Mouse (Mus musculus) embryonic facial prominence, embryonic 12.5 days (tissue): ENCODE data around the gene Gnpnat1. TPM values are rescaled to one million over a fixed set of nuclear protein-coding genes. Genes with fewer than 3 reads are reported as not detected.
"Not testable (repeated sequence)": the region's sequence is repeated elsewhere in the genome, so short reads cannot be mapped to it uniquely, and the experiment has no call there.

ENCODE experiments used
- ATAC-seq: fragments of 200-750 bp; cut with Nextera tagmentation; 2 replicates; pipeline ENCODE4 v1.8.0; 2017; ENCODE audit not compliant: insufficient number of reproducible peaks, insufficient read depth, low FRiP score, low TSS enrichment
- H3K27ac ChIP-seq: fragments of 300-500 bp; sonication (generic); 2 replicates; pipeline ENCODE4 v1.5.1; 2016; ENCODE audit warnings: mild to moderate bottlenecking
- H3K27me3 ChIP-seq: fragments of 300-500 bp; sonication (generic); 2 replicates; pipeline ENCODE4 v1.6.1; 2016; ENCODE audit warnings: mild to moderate bottlenecking, moderate library complexity
- H3K36me3 ChIP-seq: fragments of 300-500 bp; sonication (generic); 2 replicates; pipeline ENCODE4 v1.6.1; 2016; ENCODE audit warnings: mild to moderate bottlenecking
- H3K4me1 ChIP-seq: fragments of 300-500 bp; sonication (generic); 2 replicates; pipeline ENCODE4 v1.6.1; 2016
- H3K4me2 ChIP-seq: fragments of 300-500 bp; sonication (generic); replicated peaks from 2 replicates; pipeline ENCODE4 v1.6.1; 2016; ENCODE audit warnings: mild to moderate bottlenecking, moderate library complexity
- H3K4me3 ChIP-seq: fragments of 300-500 bp; sonication (generic); 2 replicates; pipeline ENCODE4 v1.5.1; 2016; ENCODE audit warnings: mild to moderate bottlenecking
- H3K9ac ChIP-seq: fragments of 300-500 bp; sonication (generic); 2 replicates; pipeline ENCODE4 v1.6.1; 2016; ENCODE audit warnings: mild to moderate bottlenecking, moderate library complexity
- H3K9me3 ChIP-seq: fragments of 300-500 bp; sonication (generic); 2 replicates; pipeline ENCODE4 v1.6.1; 2016; ENCODE audit warnings: mild to moderate bottlenecking, moderate library complexity
- WGBS: fragments of 180-500 bp; shearing (Covaris S2); methylation state at CpG from one replicate; pipeline ENCODE4 v1.1.7; 2016; 5-methylcytosine and 5-hydroxymethylcytosine counted together
- polyA plus RNA-seq: library from polyadenylated mRNA; unstranded; fragments of >200 nt; fragmentation: Nextera tagmentation; extraction: Ambion mirVana; gene quantifications from 2 replicates; pipeline ENCODE4 v1.2.1, GENCODE M21; 2016

The Gnpnat1 gene
- polyA plus RNA-seq, result 37.8 and 45.0 TPM in 2 replicates

DNA sequence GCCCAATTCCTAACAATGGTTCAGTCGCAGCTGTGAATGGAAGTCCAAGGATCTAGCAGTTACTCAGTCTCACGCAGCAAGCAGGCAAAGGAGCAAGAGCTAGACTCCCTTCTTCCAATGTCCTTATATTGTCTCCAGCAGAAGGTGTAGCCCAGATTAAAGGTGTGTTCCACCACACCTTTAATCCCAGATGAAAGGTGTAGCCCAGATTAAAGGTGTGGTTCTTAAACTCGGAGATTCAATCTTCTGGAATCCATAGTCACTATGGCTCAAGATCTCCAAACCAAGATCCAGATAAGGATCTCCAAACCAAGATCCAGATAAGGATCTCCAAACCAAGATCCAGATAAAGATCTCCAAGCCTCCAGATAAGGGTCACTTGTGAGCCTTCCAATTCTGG lies at the start of gene Gnpnat1:
Gene Gnpnat1 (minus strand): TSS at position 101 of the 400 bp plus-strand sequence.
- H3K9ac ChIP-seq, H3K27me3 ChIP-seq, H3K4me1 ChIP-seq, ATAC-seq, H3K36me3 ChIP-seq, H3K4me3 ChIP-seq, H3K9me3 ChIP-seq, H3K4me2 ChIP-seq, H3K27ac ChIP-seq: not testable (repeated sequence)
- WGBS, result 92% methylated on average over 2 of the region's 3 CpGs

- Histone ChIP-seq H3K9ac (no peak overlapping the region), H3K4me1 (peaks cover 36% of the 10 kb centered on the region), H3K9me3 (no peaks in the 10 kb centered on the region), H3K4me3 (no peak overlapping the region), H3K36me3 (peaks cover 10% of the 10 kb centered on the region; the same call in 1 of the 2 replicates), H3K27ac (no peak overlapping the region), H3K27me3 (no peaks in the 10 kb centered on the region), H3K4me2 (no peak overlapping the region)
- WGBS, result 59% methylated on average over 5 of the region's 5 CpGs
- ATAC-seq, result no peak
These were observed 49.0 kb upstream of the Gnpnat1 start for GRCm38 (mm10) chr14:45453538-45454233.

DNA sequence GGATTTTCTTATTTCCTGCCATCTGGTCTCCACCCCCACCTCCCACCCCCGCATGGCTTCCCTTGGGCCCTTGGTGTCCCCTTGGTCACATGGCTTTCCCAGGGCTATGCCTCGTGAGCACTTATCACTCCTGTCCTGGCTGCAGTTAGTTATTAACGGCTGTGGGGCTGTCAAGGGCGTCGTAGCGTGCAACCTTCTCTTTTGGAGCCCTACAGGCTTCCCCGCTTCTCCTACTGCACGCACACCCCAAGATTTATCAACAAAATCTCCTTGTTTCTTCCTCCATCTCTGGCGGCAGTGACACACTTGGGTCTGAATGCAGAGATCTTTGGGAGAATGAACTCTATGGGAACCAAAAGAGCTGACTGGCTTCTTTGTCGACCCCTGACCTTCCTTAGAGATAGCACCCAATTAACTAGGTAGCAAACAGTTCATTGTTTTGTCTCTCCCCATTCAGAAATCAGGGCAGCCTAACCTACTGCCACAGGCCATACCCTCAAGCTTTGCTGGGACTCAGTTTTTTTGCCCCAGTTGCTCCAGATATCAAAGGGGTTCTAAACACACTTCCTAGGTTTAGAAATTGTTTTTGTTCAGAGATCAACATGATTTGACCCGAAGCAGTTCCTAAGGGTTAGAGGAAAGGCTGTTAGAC lies 48.3 kb upstream of the Gnpnat1 start:
- Histone ChIP-seq H3K4me3 (no peak overlapping the region), H3K4me1 (peaks cover 36% of the 10 kb centered on the region), H3K36me3 (0 out of 2 replicates have a peak, but pooled peaks cover 3% of the 10 kb centered on the region), H3K4me2 (no peak overlapping the region), H3K9ac (no peak overlapping the region), H3K27me3 (no peaks in the 10 kb centered on the region), H3K27ac (no peak overlapping the region), H3K9me3 (no peaks in the 10 kb centered on the region)
- WGBS, result 28% methylated on average over 11 of the region's 11 CpGs
- no peak for ATAC-seq

DNA sequence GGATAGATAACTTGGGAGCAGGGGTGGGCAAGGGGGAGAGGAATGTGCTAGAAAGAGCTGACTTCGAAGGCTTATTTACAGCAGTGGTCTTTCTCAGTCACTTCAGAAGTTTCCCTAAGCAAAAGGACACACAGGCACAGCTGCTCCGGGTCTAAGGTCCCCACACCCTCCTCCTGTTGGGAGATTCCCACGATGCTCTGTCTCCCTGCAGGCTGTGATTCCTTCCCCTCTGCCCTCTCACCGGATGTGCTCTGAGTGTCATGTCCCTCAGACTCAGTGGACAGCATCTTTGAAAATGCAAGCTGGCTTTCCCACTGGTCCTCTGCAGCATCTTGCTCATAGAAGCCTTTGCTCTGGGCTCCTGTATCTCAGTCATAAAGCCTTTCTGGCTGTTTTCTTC lies 47.4 kb upstream of the Gnpnat1 start:
- Histone ChIP-seq H3K27ac (no peak overlapping the region), H3K4me1 (peaks cover 36% of the 10 kb centered on the region), H3K36me3 (no peaks in the 10 kb centered on the region), H3K4me2 (no peak overlapping the region), H3K4me3 (no peak overlapping the region), H3K27me3 (no peaks in the 10 kb centered on the region), H3K9ac (no peak overlapping the region), H3K9me3 (no peaks in the 10 kb centered on the region)
- no peak for ATAC-seq
- 39% methylated on average over 4 of the region's 4 CpGs for WGBS

GRCm38 (mm10) chr14:45451090-45451489 lies 46.4 kb upstream of the Gnpnat1 start:
- no peak for ATAC-seq
- H3K4me3 ChIP-seq, result no peak overlapping the region
- peaks cover 28% of the 10 kb centered on the region for H3K4me1 ChIP-seq
- H3K27me3 ChIP-seq, result no peaks in the 10 kb centered on the region
- H3K27ac ChIP-seq, result no peak overlapping the region
- WGBS, result 15% methylated on average over 2 of the region's 2 CpGs
- no peak overlapping the region for H3K4me2 ChIP-seq
- no peak overlapping the region for H3K9ac ChIP-seq
- H3K9me3 ChIP-seq, result no peaks in the 10 kb centered on the region
- H3K36me3 ChIP-seq, result no peaks in the 10 kb centered on the region

DNA sequence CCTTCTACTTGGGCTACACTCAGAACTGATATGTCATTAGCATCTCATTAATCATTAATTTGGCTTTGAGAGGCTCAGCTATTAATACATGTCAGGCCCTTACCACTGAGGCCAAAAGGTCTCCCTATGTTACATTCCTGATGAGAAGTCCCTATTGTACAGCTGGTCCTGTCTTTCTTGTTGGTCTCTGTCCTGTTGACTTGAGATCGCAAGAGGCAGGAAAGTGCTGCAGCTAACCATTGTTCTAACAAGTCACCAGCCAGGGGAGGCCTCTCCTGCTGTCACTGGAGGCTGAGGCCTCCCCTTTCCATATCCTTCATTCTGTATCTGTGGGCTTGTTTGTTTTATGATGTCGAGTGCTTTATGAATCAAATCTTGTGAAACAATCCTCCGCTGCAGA lies 42.1 kb upstream of the Gnpnat1 start:
- peaks cover 5% of the 10 kb centered on the region for H3K4me1 ChIP-seq
- no peak overlapping the region for H3K4me2 ChIP-seq
- no peak overlapping the region for H3K9ac ChIP-seq
- WGBS, result 76% methylated on average over 3 of the region's 3 CpGs
- H3K27me3 ChIP-seq, result no peaks in the 10 kb centered on the region
- H3K36me3 ChIP-seq, result no peaks in the 10 kb centered on the region
- H3K27ac ChIP-seq, result no peak overlapping the region
- no peak overlapping the region for H3K4me3 ChIP-seq
- H3K9me3 ChIP-seq, result no peaks in the 10 kb centered on the region
- ATAC-seq, result no peak

DNA sequence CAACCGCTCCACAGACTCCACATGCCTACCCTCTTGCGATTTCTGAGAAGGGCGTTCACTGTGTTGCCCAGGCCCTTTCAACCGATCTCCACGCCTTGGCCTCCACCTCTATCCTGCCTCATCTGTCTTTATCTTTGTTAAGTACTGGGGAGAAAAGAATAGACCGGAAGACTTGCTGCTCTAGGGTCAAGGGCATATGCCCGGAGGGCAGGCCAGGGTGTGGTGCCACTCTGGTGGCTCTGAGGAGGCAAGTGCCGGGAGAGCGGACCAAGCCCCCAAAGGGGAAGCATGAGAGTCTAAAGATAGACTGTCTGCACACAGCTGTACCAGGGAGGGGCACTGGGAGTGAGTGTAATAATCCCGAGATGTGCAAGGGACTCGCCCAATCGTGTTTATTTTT lies 40.7 kb upstream of the Gnpnat1 start:
- no peaks in the 10 kb centered on the region for H3K9me3 ChIP-seq

DNA sequence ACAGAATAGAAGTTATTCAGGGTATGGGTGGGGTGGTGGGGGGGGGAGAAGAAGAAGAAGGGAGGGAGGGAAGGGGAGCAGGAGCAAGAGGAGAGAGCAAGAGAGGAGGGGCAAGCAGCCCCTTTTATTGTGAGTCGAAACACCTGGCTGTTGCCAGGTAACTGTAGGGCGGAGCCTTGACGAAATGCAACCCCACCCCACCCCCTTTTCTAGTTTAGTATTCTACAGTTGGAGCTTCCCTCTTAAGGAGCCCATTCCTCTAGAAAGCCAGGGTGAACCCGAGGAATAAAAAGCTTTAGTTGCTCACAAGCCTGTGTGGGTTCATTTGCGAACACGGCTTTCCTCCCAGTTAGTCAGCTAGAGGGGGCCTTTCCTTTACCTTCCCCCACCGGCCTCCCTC lies 40.2 kb upstream of the Gnpnat1 start:
- Histone ChIP-seq H3K9me3 (no peaks in the 10 kb centered on the region), H3K4me1 (peaks cover 10% of the 10 kb centered on the region), H3K4me2 (no peak overlapping the region), H3K9ac (no peak overlapping the region), H3K4me3 (no peak overlapping the region), H3K27ac (no peak overlapping the region), H3K27me3 (no peaks in the 10 kb centered on the region), H3K36me3 (no peaks in the 10 kb centered on the region)
- ATAC-seq, result no peak
- WGBS, result 49% methylated on average over 7 of the region's 7 CpGs

More for the DNA sequence above, 40.7 kb upstream of the Gnpnat1 start:
- no peaks in the 10 kb centered on the region for H3K27me3 ChIP-seq
- H3K27ac ChIP-seq, result no peak overlapping the region
- ATAC-seq, result no peak
- no peaks in the 10 kb centered on the region for H3K36me3 ChIP-seq
- H3K9ac ChIP-seq, result no peak overlapping the region
- no peak overlapping the region for H3K4me3 ChIP-seq
- 42% methylated on average over 12 of the region's 12 CpGs for WGBS
- H3K4me1 ChIP-seq, result peaks cover 10% of the 10 kb centered on the region
- H3K4me2 ChIP-seq, result no peak overlapping the region

DNA sequence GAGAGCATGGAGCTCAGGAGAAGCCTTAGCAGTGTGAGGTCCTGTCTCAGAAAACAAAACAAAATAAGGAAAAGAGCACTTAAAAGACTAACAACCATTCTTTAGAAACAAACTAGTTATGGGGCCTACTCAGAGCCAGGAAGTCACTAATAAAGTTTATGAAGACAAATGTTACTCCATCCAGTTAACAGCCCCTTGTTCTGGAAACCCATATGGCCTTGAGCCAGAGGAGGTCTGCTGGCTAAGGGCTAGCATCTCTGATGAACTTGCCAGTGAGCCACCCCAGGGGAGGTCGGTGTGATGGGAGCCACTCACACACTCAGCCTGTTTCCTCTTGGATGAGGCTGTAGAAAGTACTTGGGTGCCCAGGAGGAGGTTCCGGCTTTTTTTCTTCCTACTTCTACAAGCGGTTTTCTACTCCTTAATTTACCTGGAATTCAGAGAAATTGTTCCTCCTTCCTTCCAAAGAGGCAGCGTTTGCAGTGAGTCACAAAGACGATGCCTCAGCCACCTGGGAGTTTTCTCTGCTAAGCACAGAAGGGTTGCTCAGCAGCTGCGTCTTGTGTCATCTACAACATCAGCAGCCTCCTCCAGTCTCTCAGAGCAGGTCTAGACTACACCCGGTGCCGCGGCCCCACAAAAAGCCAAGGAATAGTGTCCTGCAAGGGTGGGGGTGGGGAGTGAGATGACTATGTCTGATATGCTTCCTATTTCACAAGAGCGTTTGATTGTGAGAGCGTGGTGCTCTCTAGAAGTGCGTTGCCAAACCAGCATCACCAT lies 38.3 kb upstream of the Gnpnat1 start:
- H3K27me3 ChIP-seq, result no peaks in the 10 kb centered on the region
- WGBS, result 59% methylated on average over 12 of the region's 12 CpGs

DNA sequence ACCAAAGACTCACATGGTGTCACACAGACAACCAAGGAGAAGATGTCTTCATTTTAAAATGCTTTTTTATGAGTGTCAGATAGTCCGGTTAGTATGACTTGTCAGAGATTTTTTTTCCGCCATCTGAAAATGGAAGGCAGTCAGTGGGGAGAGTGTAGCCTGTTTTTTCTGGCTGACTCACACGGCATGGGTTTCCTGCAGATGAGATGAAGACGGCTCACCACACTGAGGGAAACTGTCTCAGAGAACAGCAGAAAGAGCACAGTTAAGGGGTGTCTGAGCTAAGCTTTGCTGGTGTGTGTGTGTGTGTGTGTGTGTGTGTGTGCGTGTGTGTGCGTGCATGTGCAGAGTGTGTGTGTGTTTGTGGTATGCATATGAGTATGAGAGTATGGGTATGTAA lies 36.6 kb upstream of the Gnpnat1 start:
- Histone ChIP-seq H3K9me3 (no peaks in the 10 kb centered on the region), H3K4me3 (no peak overlapping the region), H3K4me1 (peaks cover 19% of the 10 kb centered on the region), H3K27me3 (no peaks in the 10 kb centered on the region), H3K27ac (no peak overlapping the region), H3K36me3 (no peaks in the 10 kb centered on the region), H3K4me2 (no peak overlapping the region), H3K9ac (no peak overlapping the region)
- 61% methylated on average over 6 of the region's 6 CpGs for WGBS
- no peak for ATAC-seq

More for the DNA sequence above, 38.3 kb upstream of the Gnpnat1 start:
- H3K9ac ChIP-seq, result no peak overlapping the region
- ATAC-seq, result no peak
- no peaks in the 10 kb centered on the region for H3K36me3 ChIP-seq
- H3K27ac ChIP-seq, result no peak overlapping the region
- no peak overlapping the region for H3K4me3 ChIP-seq
- no peaks in the 10 kb centered on the region for H3K9me3 ChIP-seq
- H3K4me2 ChIP-seq, result no peak overlapping the region
- peaks cover 17% of the 10 kb centered on the region for H3K4me1 ChIP-seq

- peaks cover 14% of the 10 kb centered on the region for H3K4me1 ChIP-seq
- H3K4me2 ChIP-seq, result no peak overlapping the region
- no peaks in the 10 kb centered on the region for H3K9me3 ChIP-seq
- H3K4me3 ChIP-seq, result no peak overlapping the region
- no peak overlapping the region for H3K9ac ChIP-seq
- H3K27ac ChIP-seq, result no peak overlapping the region
- WGBS, result 69% methylated on average over 9 of the region's 9 CpGs
- ATAC-seq, result no peak
- no peaks in the 10 kb centered on the region for H3K36me3 ChIP-seq
- no peaks in the 10 kb centered on the region for H3K27me3 ChIP-seq
These were observed 34.7 kb upstream of the Gnpnat1 start for GRCm38 (mm10) chr14:45439387-45439786.

DNA sequence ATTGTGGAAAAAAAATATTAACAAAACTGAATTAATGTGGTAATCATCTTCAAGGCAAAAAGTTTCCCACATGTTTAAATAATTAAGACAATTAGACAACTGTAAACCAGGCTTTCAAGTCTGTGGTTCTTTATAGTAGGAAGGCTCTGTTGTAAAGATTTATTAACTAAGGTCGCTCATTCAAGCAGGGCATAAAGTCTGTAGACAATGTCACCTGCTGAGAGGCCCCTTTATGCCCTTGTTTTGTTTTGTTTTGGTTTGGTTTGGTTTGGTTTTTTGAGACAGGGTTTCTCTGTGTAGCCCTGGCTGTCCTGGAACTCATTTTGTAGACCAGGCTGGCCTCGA lies 34.2 kb upstream of the Gnpnat1 start:
- 60% methylated on average over 2 of the region's 2 CpGs for WGBS
- H3K4me3 ChIP-seq, result no peak overlapping the region
- H3K27ac ChIP-seq, result no peak overlapping the region
- no peak overlapping the region for H3K4me2 ChIP-seq
- ATAC-seq, result no peak
- H3K9ac ChIP-seq, result no peak overlapping the region
- H3K36me3 ChIP-seq, result no peaks in the 10 kb centered on the region
- no peaks in the 10 kb centered on the region for H3K9me3 ChIP-seq
- H3K27me3 ChIP-seq, result no peaks in the 10 kb centered on the region
- H3K4me1 ChIP-seq, result peaks cover 14% of the 10 kb centered on the region
